Mouse (Mus musculus) forebrain, postnatal 0 days (tissue): ENCODE data around the gene Metap2. TPM values are rescaled to one million over a fixed set of nuclear protein-coding genes. Genes with fewer than 3 reads are reported as not detected.

Experiments
- ATAC-seq: fragments of 200-750 bp; cut with Nextera tagmentation; 2 replicates; pipeline ENCODE4 v1.8.0; 2017; ENCODE audit warnings: mild to moderate bottlenecking, moderate library complexity
- DNase-seq: peaks from one replicate; pipeline ENCODE4 v3.0.0-alpha.2; 2015
- H3K27ac ChIP-seq: fragments of 300-500 bp; sonication (generic); 2 replicates; pipeline ENCODE4 v1.5.1; 2014; ENCODE audit warnings: low read depth, mild to moderate bottlenecking, antibody characterized with exemption, low read length, moderate library complexity, mixed read lengths
- H3K27me3 ChIP-seq: fragments of 300-500 bp; sonication (generic); 2 replicates; pipeline ENCODE4 v1.6.1; 2014; ENCODE audit warnings: mild to moderate bottlenecking, low read length, mixed read lengths; ENCODE audit not compliant: insufficient read depth
- H3K36me3 ChIP-seq: fragments of 300-500 bp; sonication (generic); 2 replicates; pipeline ENCODE4 v1.6.1; 2014; ENCODE audit warnings: mild to moderate bottlenecking, moderate library complexity; ENCODE audit not compliant: insufficient read depth
- H3K4me1 ChIP-seq: fragments of 300-500 bp; sonication (generic); 2 replicates; pipeline ENCODE4 v1.6.1; 2014; ENCODE audit warnings: antibody characterized with exemption; ENCODE audit not compliant: insufficient read depth
- H3K4me2 ChIP-seq: fragments of 300-500 bp; sonication (generic); 2 replicates; pipeline ENCODE4 v1.6.1; 2014; ENCODE audit warnings: low read depth, mild to moderate bottlenecking, moderate library complexity
- H3K4me3 ChIP-seq: fragments of 300-500 bp; sonication (generic); 2 replicates; pipeline ENCODE4 v1.5.1; 2014; ENCODE audit warnings: low read depth, low read length, mixed read lengths
- H3K9ac ChIP-seq: fragments of 300-500 bp; sonication (generic); 2 replicates; pipeline ENCODE4 v1.6.1; 2014; ENCODE audit warnings: mild to moderate bottlenecking
- H3K9me3 ChIP-seq: fragments of 300-500 bp; sonication (generic); 2 replicates; pipeline ENCODE4 v1.6.1; 2016; ENCODE audit warnings: low read length
- CTCF ChIP-seq: sonication (generic); IDR thresholded peaks from 2 replicates; pipeline ENCODE4 v1.5.1; 2016; ENCODE audit warnings: antibody characterized with exemption, control low read depth, low read depth
- WGBS: fragments of 180-500 bp; shearing (Covaris S2); extraction: QIAGEN DNeasy Blood & Tissue Kit; methylation state at CpG from one replicate; pipeline ENCODE4 v1.1.7; 2014; 5-methylcytosine and 5-hydroxymethylcytosine counted together
- polyA plus RNA-seq: library from polyadenylated mRNA; unstranded; fragments of >200 nt; fragmentation: Nextera tagmentation; extraction: Ambion mirVana; gene quantifications from 2 replicates; pipeline ENCODE4 v1.2.1, GENCODE M21; 2015
- total RNA-seq: library from RNA; depleted of rRNA; stranded (reverse); fragments of >200 nt; gene quantifications from 2 replicates; pipeline ENCODE4 v1.2.3, GENCODE M21; 2014

The Metap2 gene
- total and polyA plus RNA-seq, 2 experiments from 2014 or later, result 106 to 144 TPM

DNA sequence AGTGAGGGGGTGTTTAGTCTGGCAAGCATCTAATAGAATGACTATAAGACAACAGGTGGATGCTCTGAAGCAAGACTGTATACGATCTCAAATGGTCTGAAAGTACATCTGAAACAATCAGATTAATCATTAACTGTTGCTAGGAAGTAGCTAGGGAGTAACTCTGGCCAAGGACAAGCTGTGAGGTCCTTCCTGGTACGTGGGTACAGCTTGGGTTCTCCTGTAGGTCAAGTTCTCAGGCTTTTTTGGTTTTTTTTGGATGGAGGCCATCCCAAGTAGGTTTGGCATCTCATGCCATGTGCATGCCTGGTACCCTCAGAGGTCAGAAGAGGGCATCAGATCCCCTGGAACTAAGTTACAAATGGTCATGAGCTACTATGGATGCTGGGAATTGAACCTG, 2.4 kb upstream of the Metap2 start:
- Histone ChIP-seq H3K4me2 (no peak overlapping the region), H3K9ac (no peak overlapping the region), H3K4me1 (no peaks in the 10 kb centered on the region), H3K27me3 (no peaks in the 10 kb centered on the region), H3K4me3 (no peak overlapping the region), H3K36me3 (no peaks in the 10 kb centered on the region), H3K9me3 (no peaks in the 10 kb centered on the region), H3K27ac (no peak overlapping the region)
- no peak for DNase-seq
- no peak for TF ChIP-seq CTCF
- WGBS, result 67% methylated on average over 2 of the region's 2 CpGs
- no peak for ATAC-seq

DNA sequence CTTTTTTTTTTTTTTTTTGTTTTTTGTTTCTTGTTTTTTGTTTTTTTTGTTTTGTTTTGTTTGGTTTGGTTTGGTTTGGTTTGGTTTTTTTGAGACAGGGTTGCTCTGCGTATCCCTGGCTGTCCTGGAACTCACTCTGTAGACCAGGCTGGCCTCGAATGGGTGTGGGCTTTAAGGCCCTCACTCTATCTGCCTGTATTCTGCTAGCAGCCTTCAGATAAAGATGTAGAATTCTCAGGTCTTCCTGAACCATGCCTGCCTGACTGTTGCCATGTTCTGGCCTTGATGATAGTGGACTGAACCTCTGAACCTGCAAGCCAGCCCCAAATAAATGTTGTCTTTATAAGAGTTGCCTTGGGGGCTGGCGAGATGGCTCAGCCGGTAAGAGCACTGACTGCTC, 4.3 kb downstream of the Metap2 start:
- no peak for ATAC-seq
- H3K4me3 ChIP-seq, result no peak overlapping the region
- H3K4me1 ChIP-seq, result peaks cover 12% of the 10 kb centered on the region
- H3K9me3 ChIP-seq, result no peaks in the 10 kb centered on the region
- H3K27me3 ChIP-seq, result no peaks in the 10 kb centered on the region
- no peak overlapping the region for H3K4me2 ChIP-seq
- TF ChIP-seq CTCF, result no peak
- H3K27ac ChIP-seq, result no peak overlapping the region
- WGBS, result 96% methylated on average over 4 of the region's 4 CpGs
- no peak overlapping the region for H3K9ac ChIP-seq
- no peaks in the 10 kb centered on the region for H3K36me3 ChIP-seq
- no peak for DNase-seq

DNA sequence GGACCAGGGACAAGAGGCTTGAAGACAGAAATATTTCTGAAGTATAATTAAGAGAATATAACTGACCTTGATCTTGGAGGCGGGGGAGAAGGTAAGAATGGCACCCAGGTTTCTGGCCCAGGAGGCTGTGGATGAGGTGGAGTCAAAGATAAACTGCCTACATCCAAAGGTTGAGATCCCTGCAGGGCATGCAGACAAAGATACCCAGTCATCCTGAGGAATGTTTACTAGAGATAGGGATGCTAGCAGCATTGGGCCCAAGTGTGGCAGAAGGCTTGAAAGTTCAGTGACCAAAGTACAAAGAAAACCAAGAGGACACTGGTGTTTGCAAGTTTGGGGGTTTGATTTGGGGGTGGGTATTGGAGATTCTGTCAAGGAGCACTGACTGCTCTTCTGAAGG, 5.9 kb downstream of the Metap2 start:
- Histone ChIP-seq H3K4me2 (no peak overlapping the region), H3K27ac (no peak overlapping the region), H3K9me3 (no peaks in the 10 kb centered on the region), H3K4me3 (no peak overlapping the region), H3K4me1 (peaks cover 12% of the 10 kb centered on the region), H3K9ac (no peak overlapping the region), H3K27me3 (no peaks in the 10 kb centered on the region), H3K36me3 (peaks cover 8% of the 10 kb centered on the region)
- WGBS, result 94% methylated on average over 1 of the region's 1 CpGs
- TF ChIP-seq CTCF, result no peak
- ATAC-seq (no peak), DNase-seq (no peak)

DNA sequence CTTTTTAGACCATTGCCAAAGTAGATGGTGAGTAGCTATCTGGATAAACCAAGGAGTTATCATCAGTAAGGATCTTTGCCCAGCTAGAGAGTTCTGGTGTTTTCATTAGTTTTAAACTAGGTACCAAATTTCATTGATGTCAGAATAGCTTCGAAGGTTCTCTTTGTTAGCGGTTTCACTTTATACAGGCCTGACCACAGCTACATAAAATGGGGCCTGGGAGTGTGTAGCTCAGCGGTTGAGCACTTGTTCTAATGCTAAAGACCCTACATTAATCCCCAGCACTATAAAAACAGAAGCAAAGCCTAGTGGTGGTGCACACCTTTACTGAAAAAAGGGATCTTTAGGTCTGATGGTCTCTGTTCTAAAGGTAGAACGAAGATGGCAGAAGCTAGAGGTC, 6.3 kb downstream of the Metap2 start:
- H3K27ac ChIP-seq, result no peak overlapping the region
- DNase-seq (no peak), ATAC-seq (no peak)
- no peaks in the 10 kb centered on the region for H3K27me3 ChIP-seq
- TF ChIP-seq CTCF, result no peak
- H3K9me3 ChIP-seq, result no peaks in the 10 kb centered on the region
- peak overlapping the region; percentile 86 for H3K4me3 ChIP-seq
- H3K4me2 ChIP-seq, result peak overlapping the region; percentile 73
- 72% methylated on average over 4 of the region's 4 CpGs for WGBS
- H3K9ac ChIP-seq, result 0 out of 2 replicates have a peak overlapping the region, but pooled peaks have one; percentile 92
- H3K36me3 ChIP-seq, result peaks cover 12% of the 10 kb centered on the region
- peaks cover 12% of the 10 kb centered on the region for H3K4me1 ChIP-seq

DNA sequence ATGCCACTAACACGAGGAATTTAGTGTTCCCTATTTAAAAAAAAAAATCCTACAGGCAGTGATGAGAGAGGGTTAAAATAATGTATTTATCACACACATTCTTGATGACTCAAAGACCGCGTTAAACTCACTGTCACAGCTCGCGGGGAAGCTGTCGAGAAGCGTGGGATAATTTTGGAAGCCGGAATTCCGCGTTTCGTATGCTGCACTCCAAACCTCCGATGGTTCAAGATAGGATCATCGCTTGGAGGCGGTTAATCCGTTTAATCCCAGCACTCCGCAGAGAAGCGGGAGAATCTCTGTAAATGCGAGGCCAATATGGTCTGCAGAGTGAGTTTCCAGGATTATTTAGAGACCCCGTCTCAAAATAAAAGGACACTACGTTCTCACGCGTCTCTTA, 6.9 kb downstream of the Metap2 start:
- Histone ChIP-seq H3K27me3 (no peaks in the 10 kb centered on the region), H3K4me2 (peak overlapping the region; percentile 73), H3K27ac (peak overlapping the region; percentile 95), H3K9me3 (no peaks in the 10 kb centered on the region), H3K4me3 (peak overlapping the region; percentile 86), H3K4me1 (peaks cover 12% of the 10 kb centered on the region), H3K9ac (peak overlapping the region; percentile 92), H3K36me3 (peaks cover 18% of the 10 kb centered on the region)
- no peak for TF ChIP-seq CTCF
- WGBS, result under 1% methylated on average over 22 of the region's 22 CpGs
- ATAC-seq (peak; percentile 56), DNase-seq (no peak)

DNA sequence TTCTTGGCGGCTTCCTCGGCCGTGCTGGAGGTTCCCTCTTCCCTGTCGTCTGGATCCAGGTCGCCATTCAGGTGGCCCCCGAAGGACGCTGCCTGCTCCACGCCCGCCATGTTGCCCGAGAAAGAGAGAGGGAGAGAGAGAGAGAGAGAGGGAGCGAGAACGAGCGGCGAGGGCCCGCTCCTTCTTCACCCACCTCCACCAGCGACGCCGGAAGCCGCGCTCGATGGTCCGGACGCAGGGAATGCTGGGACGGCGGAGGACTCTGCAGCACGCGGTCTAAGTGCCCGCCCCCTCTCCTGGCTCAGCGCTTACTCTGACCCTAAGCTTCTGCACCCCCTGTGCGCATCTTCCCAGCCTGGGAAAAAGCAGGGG, 7.3 kb downstream of the Metap2 start:
- DNase-seq (peak; percentile 92), ATAC-seq (peak; percentile 99)
- H3K4me1 ChIP-seq, result peaks cover 12% of the 10 kb centered on the region
- H3K27me3 ChIP-seq, result no peaks in the 10 kb centered on the region
- H3K27ac ChIP-seq, result peak overlapping the region; percentile 95
- peak overlapping the region; percentile 86 for H3K4me3 ChIP-seq
- no peaks in the 10 kb centered on the region for H3K9me3 ChIP-seq
- H3K4me2 ChIP-seq, result peak overlapping the region; percentile 73
- TF ChIP-seq CTCF, result no peak
- peak overlapping the region; percentile 92 for H3K9ac ChIP-seq
- peaks cover 22% of the 10 kb centered on the region for H3K36me3 ChIP-seq
- 0% methylated on average over 26 of the region's 30 CpGs for WGBS

DNA sequence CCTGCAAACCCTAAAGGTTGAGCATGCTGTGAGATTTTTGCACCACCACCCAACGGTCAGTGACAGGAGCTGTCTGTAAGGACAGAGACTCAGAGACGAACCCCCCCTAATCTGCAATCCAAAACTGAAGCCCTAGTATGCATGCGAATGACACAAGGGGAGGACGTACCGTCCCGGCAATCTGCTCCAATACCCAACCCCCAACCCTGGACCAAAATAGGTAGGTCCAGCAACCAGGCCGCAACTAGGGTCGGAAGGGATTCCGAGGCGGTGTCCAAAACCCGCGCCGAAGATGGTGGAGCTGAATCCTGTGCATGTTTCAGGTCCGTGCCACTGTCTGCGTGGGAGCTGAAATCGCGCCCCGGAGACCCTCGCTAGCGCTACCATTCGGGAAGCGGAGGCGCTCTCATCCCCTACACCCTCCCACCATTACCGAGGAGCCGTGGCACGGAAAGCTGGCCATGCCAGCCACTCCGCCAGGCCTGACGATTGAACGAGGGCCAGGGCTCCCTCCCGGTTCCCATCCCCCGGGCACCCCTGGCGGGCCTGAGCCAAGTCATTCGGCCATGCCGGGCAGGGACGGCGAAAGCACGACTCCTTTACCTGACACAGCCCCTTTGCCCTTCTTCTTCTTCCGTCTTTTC, 7.8 kb downstream of the Metap2 start:
- peak overlapping the region; percentile 86 for H3K4me3 ChIP-seq
- peaks cover 12% of the 10 kb centered on the region for H3K4me1 ChIP-seq
- peak; percentile 73 for DNase-seq
- peak overlapping the region; percentile 73 for H3K4me2 ChIP-seq
- peak; percentile 75 for ATAC-seq
- no peaks in the 10 kb centered on the region for H3K27me3 ChIP-seq
- 0 out of 2 replicates have a peak, but pooled peaks have one; percentile 6 for TF ChIP-seq CTCF
- under 1% methylated on average over 38 of the region's 38 CpGs for WGBS
- peak overlapping the region; percentile 92 for H3K9ac ChIP-seq
- H3K36me3 ChIP-seq, result peaks cover 26% of the 10 kb centered on the region
- peak overlapping the region; percentile 95 for H3K27ac ChIP-seq
- H3K9me3 ChIP-seq, result no peaks in the 10 kb centered on the region
